Mouse (Mus musculus): ENCODE results near the gene Rgs5. TPM values are rescaled to one million over a fixed set of nuclear protein-coding genes. Genes with fewer than 3 reads are reported as not detected.

Rgs5 gene
- total and polyA plus RNA-seq, 3 experiments: 123 to 305 (median 286) TPM

DNA sequence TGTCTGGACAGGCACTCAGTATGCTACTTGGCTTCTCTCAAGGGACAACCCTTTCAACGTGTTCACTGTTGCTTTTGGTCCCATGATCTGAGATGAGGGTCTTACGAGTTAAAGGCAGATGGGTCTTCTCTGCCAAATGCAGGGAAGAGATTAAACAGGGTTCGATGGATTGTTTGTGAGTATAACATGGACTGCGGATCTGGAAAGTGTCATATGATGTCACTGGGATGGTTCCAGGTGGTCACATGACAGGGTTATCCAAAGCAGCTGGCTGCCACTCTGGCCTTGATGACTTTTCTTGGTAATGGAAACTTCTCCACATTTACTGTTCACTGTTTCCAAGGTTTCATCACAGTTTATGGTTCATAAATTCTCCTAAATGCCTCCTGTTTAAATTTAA is 12.0 kb downstream of the Rgs5 start:
- Histone ChIP-seq H3K4me1 (ENCODE audit: control insufficient read depth, insufficient read depth, low read length) (no peaks in the 10 kb centered on the region; the same call in 1 of the 2 replicates), H3K9ac (ENCODE audit: low read depth, low read length) (no peak overlapping the region), H3K4me3 (no peak overlapping the region), H3K27me3 (ENCODE audit: control insufficient read depth, insufficient read depth, low read length) (no peaks in the 10 kb centered on the region), H3K79me2 (replicated peaks; ENCODE audit: control insufficient read depth, insufficient read depth, low read length) (no peaks in the 10 kb centered on the region), H3K27ac (no peak overlapping the region; the same call in 1 of the 2 replicates), H3K36me3 (ENCODE audit: control insufficient read depth, insufficient read depth, low read length) (no peaks in the 10 kb centered on the region)
- WGBS: 43% methylated on average over 4 of the region's 4 CpGs
- DNase-seq: no peak
- intact Hi-C loops (cut with DNase I): no loop called here
- TF ChIP-seq EP300 (IDR thresholded peaks at IDR 0.05; ENCODE audit: insufficient read depth, low read depth, low read length) (no peak), POLR2A (IDR thresholded peaks at IDR 0.05; ENCODE audit: insufficient read depth, low read depth, low read length) (no peak), CTCF (IDR thresholded peaks at IDR 0.05) (no peak)

DNA sequence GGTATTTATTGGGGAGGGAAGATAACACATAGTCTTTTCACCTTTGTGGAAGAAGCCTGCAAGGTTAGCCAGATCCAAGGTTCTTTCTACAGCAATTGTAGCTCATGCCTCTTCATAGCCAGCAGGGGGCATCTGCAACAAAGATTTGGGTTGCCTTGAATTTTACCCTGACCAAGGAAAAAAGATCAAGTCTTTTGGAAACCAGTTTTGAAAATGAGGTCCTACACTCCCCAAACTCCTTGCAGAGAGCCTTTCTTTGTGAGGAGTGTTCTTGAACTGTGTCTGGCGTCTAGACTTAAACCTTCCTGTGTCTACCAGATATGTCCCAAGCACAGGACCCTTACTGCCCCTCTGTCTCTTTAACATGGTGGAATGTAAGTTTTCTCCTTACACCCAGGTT is 15.4 kb downstream of the Rgs5 start:
- intact Hi-C loops (cut with DNase I): loop anchor here (1.0 to 5.0 kb wide), 4 partner anchors 77 to 467 kb away; partner anchors contain the start of genes Nuf2 and Rgs4
- Histone ChIP-seq H3K79me2 (replicated peaks; ENCODE audit: control insufficient read depth, insufficient read depth, low read length) (no peaks in the 10 kb centered on the region), H3K4me3 (no peak overlapping the region), H3K27ac (no peak overlapping the region), H3K9ac (ENCODE audit: low read depth, low read length) (no peak overlapping the region), H3K4me1 (ENCODE audit: control insufficient read depth, insufficient read depth, low read length) (no peaks in the 10 kb centered on the region), H3K36me3 (ENCODE audit: control insufficient read depth, insufficient read depth, low read length) (no peaks in the 10 kb centered on the region), H3K27me3 (ENCODE audit: control insufficient read depth, insufficient read depth, low read length) (no peaks in the 10 kb centered on the region)
- WGBS: 44% methylated on average over 1 of the region's 1 CpGs
- DNase-seq: no peak
- TF ChIP-seq POLR2A (IDR thresholded peaks at IDR 0.05; ENCODE audit: insufficient read depth, low read depth, low read length) (no peak), CTCF (IDR thresholded peaks at IDR 0.05) (peak; percentile 69)

DNA sequence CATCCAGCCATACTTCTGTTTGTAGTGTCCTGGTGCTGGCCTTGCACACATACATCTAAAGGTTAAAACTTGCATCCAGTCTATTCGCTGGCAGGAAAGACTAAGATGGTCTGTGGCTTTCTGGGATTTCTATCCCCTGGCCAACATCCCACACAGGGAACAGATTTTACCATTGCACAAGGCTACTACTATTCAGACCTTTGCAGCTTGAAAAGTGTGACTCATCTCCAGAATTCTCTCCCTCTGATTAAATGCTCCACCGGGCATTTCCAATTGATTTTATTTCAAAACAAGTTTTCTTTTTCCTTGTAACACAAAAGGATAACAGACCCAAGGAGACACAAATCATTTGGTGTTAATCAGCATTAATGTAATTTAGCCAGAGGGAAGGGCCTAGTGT is 16.5 kb downstream of the Rgs5 start:
- H3K27ac ChIP-seq: peak overlapping the region; percentile 20
- H3K27me3 ChIP-seq (ENCODE audit: control insufficient read depth, insufficient read depth, low read length): no peaks in the 10 kb centered on the region
- H3K4me1 ChIP-seq (ENCODE audit: control insufficient read depth, insufficient read depth, low read length): no peaks in the 10 kb centered on the region
- DNase-seq: no peak
- H3K9ac ChIP-seq (ENCODE audit: low read depth, low read length): no peak overlapping the region
- H3K79me2 ChIP-seq (replicated peaks; ENCODE audit: control insufficient read depth, insufficient read depth, low read length): no peaks in the 10 kb centered on the region
- intact Hi-C loops (cut with DNase I): loop anchor here (5.0 kb wide), 3 partner anchors 76 to 466 kb away; partner anchors contain the start of genes Nuf2 and Rgs4
- 57% methylated on average over 2 of the region's 2 CpGs for WGBS
- H3K36me3 ChIP-seq (ENCODE audit: control insufficient read depth, insufficient read depth, low read length): no peaks in the 10 kb centered on the region
- TF ChIP-seq POLR2A (IDR thresholded peaks at IDR 0.05; ENCODE audit: insufficient read depth, low read depth, low read length) (no peak), CTCF (IDR thresholded peaks at IDR 0.05) (no peak), EP300 (IDR thresholded peaks at IDR 0.05; ENCODE audit: insufficient read depth, low read depth, low read length) (no peak)
- no peak overlapping the region for H3K4me3 ChIP-seq

DNA sequence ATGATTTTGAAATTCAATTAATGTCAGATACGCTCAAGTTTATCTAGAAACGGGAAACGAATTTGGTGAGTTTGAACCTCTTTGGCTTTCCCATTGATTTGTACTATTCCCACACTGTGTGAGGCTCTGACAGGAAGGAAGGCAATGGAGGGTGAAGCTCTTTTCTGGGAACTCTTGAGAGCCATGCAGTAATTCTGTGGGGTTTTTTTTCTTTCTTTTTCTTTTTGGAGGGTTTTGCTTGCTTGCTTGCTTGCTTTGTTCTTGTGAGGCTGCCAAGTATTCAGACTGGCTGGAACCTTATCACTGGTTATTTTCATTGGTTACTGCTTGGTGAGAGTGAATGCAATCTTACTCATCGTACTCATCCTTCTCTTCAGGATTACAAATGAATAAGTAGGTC is 17.0 kb downstream of the Rgs5 start:
- Histone ChIP-seq H3K4me3 (no peak overlapping the region), H3K79me2 (replicated peaks; ENCODE audit: control insufficient read depth, insufficient read depth, low read length) (no peaks in the 10 kb centered on the region), H3K9ac (ENCODE audit: low read depth, low read length) (no peak overlapping the region), H3K4me1 (ENCODE audit: control insufficient read depth, insufficient read depth, low read length) (no peaks in the 10 kb centered on the region), H3K27ac (no peak overlapping the region; the same call in 1 of the 2 replicates), H3K36me3 (ENCODE audit: control insufficient read depth, insufficient read depth, low read length) (no peaks in the 10 kb centered on the region), H3K27me3 (ENCODE audit: control insufficient read depth, insufficient read depth, low read length) (no peaks in the 10 kb centered on the region)
- no peak for DNase-seq
- WGBS: 51% methylated on average over 4 of the region's 4 CpGs
- intact Hi-C loops (cut with DNase I): loop anchor here (5.0 kb wide), 3 partner anchors 75 to 465 kb away; partner anchors contain the start of genes Nuf2 and Rgs4
- TF ChIP-seq CTCF (IDR thresholded peaks at IDR 0.05) (no peak), EP300 (IDR thresholded peaks at IDR 0.05; ENCODE audit: insufficient read depth, low read depth, low read length) (no peak), POLR2A (IDR thresholded peaks at IDR 0.05; ENCODE audit: insufficient read depth, low read depth, low read length) (no peak)

DNA sequence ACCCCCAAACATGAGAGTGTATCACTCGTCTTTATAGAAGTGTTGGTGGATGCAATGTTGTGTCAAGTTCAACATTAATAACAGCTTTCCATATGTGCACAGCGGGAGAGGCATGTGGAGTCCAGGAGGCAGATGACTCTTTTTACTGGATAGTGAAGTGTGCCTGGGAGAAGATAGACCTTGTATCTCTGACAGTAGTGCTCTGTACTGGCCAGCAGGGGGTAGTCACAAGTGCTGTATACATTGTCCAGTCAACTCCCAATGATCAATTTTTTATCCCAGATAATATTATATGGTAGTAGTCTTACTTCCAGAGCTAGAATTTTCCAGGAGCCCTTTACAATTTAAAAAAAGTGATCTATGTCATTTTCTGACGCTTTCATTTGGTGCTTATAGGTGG is 18.8 kb downstream of the Rgs5 start:
- TF ChIP-seq CTCF (IDR thresholded peaks at IDR 0.05) (peak; percentile 69), POLR2A (IDR thresholded peaks at IDR 0.05; ENCODE audit: insufficient read depth, low read depth, low read length) (no peak), EP300 (IDR thresholded peaks at IDR 0.05; ENCODE audit: insufficient read depth, low read depth, low read length) (no peak)
- Histone ChIP-seq H3K4me1 (ENCODE audit: control insufficient read depth, insufficient read depth, low read length) (no peaks in the 10 kb centered on the region), H3K36me3 (ENCODE audit: control insufficient read depth, insufficient read depth, low read length) (no peaks in the 10 kb centered on the region), H3K27ac (no peak overlapping the region), H3K9ac (ENCODE audit: low read depth, low read length) (no peak overlapping the region), H3K79me2 (replicated peaks; ENCODE audit: control insufficient read depth, insufficient read depth, low read length) (no peaks in the 10 kb centered on the region), H3K4me3 (no peak overlapping the region), H3K27me3 (ENCODE audit: control insufficient read depth, insufficient read depth, low read length) (no peaks in the 10 kb centered on the region)
- DNase-seq: no peak
- WGBS: 63% methylated on average over 3 of the region's 3 CpGs
- intact Hi-C loops (cut with DNase I): loop anchor here (5.0 kb wide), 3 partner anchors 73 to 463 kb away; partner anchors contain the start of genes Nuf2 and Rgs4

DNA sequence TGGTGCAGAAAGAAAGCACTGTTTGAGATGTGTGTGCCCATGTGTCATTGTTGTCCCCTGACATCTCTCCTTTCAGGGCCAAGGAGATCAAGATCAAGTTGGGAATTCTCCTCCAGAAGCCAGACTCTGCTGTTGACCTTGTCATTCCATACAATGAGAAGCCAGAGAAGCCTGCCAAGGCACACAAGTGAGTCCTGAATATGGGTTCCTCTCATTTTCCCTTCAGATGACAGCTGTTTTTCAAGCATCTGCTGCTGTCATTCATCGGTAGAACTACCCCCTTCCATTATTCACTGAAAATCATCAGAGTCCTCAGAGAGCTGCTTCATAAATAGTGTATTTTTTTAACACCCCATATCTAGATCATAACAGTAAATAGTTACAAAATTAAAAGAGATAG is 21.4 kb downstream of the Rgs5 start:
- Histone ChIP-seq H3K27me3 (ENCODE audit: control insufficient read depth, insufficient read depth, low read length) (no peaks in the 10 kb centered on the region), H3K9ac (ENCODE audit: low read depth, low read length) (no peak overlapping the region), H3K79me2 (replicated peaks; ENCODE audit: control insufficient read depth, insufficient read depth, low read length) (no peaks in the 10 kb centered on the region), H3K36me3 (ENCODE audit: control insufficient read depth, insufficient read depth, low read length) (no peaks in the 10 kb centered on the region; the same call in 1 of the 2 replicates), H3K4me1 (ENCODE audit: control insufficient read depth, insufficient read depth, low read length) (no peaks in the 10 kb centered on the region), H3K4me3 (no peak overlapping the region), H3K27ac (no peak overlapping the region)
- intact Hi-C loops (cut with DNase I): no loop called here
- no peak for TF ChIP-seq POLR2A (IDR thresholded peaks at IDR 0.05; ENCODE audit: insufficient read depth, low read depth, low read length)
- no peak for TF ChIP-seq CTCF (IDR thresholded peaks at IDR 0.05)
- TF ChIP-seq EP300 (IDR thresholded peaks at IDR 0.05; ENCODE audit: insufficient read depth, low read depth, low read length): no peak
- WGBS: 84% methylated on average over 1 of the region's 1 CpGs
- no peak for DNase-seq
